Mouse (Mus musculus): ENCODE results near the gene Arhgap9.

The Arhgap9 gene

GRCm38 (mm10) chr10:127322669-127323068, 905 bp downstream of the Arhgap9 start:
- DNase-seq (ENCODE audit: low spot score in 2 of 2), result no peak

GRCm38 (mm10) chr10:127323131-127323855, 1.5 kb downstream of the Arhgap9 start:
- DNase-seq (ENCODE audit: low spot score in 2 of 2), result no peak

DNA sequence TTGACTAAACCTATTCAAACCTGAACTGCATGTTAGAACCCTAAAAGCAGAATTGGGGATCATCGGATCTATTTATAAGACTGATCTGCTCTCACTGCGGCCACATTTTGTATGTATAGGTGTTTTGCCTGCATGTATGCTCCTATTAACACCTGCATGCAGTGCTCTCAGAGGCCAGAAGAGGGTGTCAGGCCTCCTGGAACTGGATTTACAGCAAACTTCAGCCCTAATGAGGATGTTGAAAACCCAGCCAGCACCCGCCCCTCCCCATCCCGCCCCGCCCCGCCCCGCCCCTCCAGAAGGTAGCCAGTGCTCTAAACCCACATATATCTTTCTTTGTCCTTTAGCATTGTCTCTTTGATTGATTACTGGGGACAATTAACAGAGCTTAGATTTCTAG, 2.7 kb downstream of the Arhgap9 start:
- DNase-seq (ENCODE audit: low spot score in 2 of 2), result no peak

- no peak for DNase-seq (ENCODE audit: low spot score in 2 of 2)
These were observed 3.8 kb downstream of the Arhgap9 start for GRCm38 (mm10) chr10:127325454-127326016.

GRCm38 (mm10) chr10:127326017-127326801, 4.4 kb downstream of the Arhgap9 start:
- DNase-seq (ENCODE audit: low spot score in 2 of 2), result peak in 1 of 2 experiments; percentile 15

- peak in 1 of 2 experiments; percentile 14 for DNase-seq (ENCODE audit: low spot score in 2 of 2)
These were observed 5.1 kb downstream of the Arhgap9 start for GRCm38 (mm10) chr10:127326828-127327227.

DNA sequence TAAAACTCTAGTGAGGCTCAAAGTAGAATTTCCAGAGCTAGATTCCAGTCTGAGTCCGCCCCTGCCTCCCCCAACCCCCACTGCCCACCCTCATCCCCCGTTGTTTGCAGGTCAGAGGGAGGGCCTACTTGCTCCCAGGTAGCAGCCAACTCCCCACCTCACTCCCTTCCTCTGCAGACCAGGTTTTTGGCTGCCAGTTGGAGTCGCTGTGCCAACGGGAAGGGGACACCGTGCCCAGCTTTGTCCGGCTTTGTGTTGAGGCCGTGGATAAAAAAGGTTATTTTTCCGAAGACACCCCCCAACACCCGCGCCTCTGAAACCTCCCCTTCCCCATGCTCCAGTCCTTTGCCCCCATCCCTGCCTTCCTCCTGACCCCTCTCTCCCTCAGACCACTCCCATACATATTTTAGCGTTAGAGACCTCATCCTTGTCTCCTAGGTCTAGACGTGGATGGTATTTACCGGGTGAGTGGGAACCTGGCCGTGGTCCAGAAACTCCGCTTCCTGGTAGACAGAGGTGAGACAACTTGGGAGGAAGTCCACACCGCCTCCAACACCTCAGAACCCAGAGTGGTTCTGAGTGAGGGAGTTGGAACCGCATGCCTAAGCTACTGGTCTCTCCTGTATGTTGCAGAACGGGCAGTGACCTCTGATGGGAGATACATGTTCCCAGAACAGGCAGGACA, 5.8 kb downstream of the Arhgap9 start:
- no peak for DNase-seq (ENCODE audit: low spot score in 2 of 2)

- no peak for DNase-seq (ENCODE audit: low spot score in 2 of 2)
These were observed 8.4 kb downstream of the Arhgap9 start for GRCm38 (mm10) chr10:127330212-127330611.

- DNase-seq (ENCODE audit: low spot score in 2 of 2), result no peak
These were observed 10.6 kb downstream of the Arhgap9 start for GRCm38 (mm10) chr10:127332211-127332874.

DNA sequence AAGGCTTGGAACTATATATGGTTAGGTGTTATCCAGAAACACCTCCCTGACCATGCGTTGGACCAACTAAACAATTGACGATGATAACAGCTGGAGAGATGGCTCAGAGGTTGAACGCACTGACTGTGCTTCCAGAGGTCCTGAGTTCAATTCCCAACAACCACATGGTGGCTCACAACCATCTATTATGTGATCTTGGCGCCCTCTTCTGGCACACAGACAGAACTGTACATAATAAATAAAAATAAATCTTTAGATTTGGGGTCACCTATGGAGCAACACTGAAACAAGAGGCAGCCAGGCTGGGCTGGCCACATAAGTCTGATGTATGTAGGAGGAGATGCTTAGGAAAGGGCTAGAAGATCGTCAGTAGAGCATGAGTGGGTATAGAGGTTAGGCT, 11.4 kb downstream of the Arhgap9 start:
- no peak for DNase-seq (ENCODE audit: low spot score in 2 of 2)

- no peak for DNase-seq (ENCODE audit: low spot score in 2 of 2)
These were observed 13.5 kb downstream of the Arhgap9 start for GRCm38 (mm10) chr10:127335271-127335670.

DNA sequence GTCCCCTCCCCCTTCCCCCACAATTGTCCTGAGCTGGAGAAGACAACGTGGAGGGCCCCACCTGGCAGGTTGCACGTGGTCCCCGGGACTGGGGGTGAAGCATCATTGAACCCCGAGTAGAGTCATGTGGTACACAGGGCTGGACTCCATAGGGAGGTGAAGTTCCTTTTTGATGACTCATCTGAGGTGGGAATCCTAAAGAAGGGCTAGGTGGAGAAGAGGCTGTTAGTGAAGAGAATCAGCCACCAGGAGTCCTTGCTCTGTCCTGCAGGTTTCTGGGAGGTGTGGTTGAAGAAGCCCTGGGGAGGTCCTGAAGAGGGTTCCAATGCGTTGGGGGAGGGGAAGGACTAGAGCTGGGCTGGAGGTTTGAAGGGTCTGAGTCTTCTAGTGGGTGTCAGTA, 15.2 kb downstream of the Arhgap9 start:
- DNase-seq (ENCODE audit: low spot score in 2 of 2), result no peak

DNA sequence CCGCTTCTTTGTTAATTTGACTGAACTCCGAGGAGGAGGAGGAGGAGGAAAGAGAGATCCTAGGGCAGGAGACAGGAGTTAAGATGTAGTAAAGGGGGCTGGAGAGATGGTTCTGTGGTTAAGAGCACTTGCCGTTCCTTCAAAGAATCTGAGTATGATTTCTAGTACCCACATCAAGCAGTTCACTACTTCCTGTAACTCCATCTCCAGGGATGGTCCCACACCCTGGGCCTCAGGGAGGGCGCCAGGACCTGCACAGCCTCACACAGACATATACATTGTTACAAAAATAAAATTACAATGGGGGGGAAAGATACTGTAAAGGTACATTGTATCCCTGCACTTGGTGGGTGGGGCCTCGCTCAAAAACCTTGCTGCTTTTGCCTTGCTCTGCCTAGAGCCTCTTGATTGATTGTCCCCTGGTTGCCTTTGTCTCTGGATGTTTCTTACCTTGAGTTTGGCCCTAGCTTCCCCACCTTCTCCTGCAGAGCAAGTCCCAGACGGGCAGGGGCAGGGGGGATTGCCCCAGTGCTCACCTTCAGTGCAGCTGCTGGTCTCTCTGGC, 15.9 kb downstream of the Arhgap9 start:
- no peak for DNase-seq (ENCODE audit: low spot score in 2 of 2)

DNA sequence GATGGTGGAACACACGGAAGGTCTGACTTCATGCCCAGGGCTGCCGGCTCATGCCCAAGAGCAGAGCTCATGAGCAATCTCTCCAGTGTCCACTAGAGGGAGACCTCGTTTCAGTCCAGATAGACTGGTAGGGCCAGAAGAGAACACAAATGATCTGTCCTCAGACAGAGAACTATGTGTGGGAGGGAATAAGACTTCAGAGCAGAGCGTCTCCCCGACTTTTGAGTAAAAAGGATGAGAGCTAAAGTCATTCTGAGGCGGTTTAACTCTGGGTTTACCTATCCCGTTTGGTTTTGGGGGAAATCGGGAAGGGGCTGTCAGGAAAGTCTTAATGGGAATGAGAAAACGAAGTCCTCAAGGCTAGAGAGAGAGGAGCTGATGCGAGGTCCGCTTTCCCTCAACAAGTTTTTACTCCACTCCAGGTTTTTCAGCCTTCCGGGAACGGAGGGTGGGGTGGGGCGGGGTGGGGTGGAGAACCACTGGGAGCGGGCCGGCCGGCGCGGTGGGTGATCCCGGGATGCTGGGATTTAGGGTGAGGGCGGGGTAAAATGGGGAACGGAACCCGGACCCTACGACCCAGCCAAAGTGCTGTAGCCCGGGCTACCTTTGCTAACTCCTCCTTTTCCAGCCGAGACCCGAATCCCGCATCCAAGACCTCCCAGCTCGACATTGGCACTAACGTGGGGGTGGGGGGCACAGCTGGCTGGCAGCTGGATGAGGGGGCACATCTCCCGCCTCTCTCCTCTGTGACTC, 17.3 kb downstream of the Arhgap9 start:
- peak; percentile 72 to 83 for DNase-seq (ENCODE audit: low spot score in 2 of 2)

DNA sequence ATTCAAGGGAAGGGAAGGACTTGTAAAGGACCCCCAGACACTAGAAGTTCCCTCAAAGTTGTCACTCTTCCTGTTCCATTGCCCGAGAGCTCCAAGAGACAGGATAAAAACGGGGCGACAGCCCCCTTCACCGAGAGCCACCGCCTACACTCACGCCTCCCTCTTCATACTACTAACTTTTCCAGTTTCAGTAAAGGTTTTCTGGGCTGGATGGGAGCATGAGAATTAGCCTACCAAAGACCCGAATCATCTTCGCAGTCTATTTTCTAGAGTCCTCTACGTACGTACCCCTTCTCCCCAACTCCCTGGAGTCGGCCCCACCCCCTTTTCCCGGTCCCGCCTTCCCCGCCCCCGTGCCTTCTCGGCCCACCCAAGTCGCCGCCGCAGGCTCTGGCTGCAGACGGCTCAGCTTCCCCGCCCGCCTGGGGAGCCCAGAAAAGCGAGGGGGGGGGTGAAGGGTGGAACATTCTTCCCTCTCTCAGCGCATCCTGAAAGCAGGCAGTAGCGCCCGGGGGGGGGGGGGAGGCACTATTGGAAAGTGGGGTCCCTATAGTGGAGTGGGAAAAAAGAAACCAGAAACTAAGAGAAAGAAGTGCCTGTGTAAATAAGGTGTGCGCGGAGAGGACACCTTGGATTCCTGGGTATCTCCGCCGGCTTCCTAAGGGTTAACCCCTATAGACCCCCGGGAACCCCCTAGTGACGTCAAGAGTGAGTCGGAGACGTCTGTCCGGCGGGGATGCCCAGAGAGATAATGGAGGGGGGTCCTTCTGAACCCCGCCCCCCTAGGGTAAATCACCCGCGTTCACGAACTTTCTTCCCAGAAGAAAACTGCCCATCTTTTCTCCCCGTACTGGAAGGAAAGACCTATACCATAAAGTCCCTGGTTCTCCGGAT, 18.2 kb downstream of the Arhgap9 start:
- peak in 1 of 2 experiments; percentile 23 for DNase-seq (ENCODE audit: low spot score in 2 of 2)

- no peak for DNase-seq (ENCODE audit: low spot score in 2 of 2)
These were observed 19.0 kb downstream of the Arhgap9 start for GRCm38 (mm10) chr10:127340577-127341359.

GRCm38 (mm10) chr10:127341360-127341690, 19.6 kb downstream of the Arhgap9 start:
- DNase-seq (ENCODE audit: low spot score in 2 of 2), result no peak

DNA sequence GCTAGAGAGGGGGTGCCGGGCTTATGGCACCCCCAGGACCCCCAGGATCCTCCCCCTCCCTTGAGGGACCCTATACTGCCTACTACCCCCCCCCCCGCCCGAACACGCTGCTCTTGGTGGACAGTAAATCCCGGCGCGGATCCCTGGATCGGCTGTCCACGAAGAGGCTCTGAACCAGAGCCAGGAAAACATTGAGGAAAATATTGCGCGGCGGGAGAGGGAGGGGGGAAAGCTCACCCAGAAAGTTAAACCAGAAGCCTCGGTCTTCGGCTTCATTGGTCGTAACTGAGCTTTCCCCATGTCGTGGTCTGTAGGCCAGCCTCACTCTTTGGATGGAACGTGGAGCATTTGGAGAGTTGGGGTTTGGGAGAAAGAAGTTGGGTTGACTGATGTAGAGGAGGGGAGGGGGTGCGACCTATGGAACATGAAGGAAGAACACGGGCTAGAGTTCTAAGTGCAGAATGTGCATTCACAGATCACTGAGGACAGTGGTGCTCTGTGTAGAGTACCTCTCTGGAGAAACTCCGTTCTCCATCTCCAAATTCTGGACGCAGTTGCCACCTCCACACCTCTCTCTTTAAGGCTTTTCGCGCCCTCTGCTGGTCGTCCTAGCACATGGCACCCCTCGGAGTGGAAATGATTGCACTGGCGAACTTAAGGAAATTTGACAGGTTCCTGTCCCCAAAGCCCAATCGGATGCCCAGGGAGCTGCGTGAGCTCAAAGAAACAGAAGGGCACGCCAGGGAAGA, 20.3 kb downstream of the Arhgap9 start, which contains the start of gene Gli1:
Gene Gli1, minus strand, starts transcription at position 84 of the 749 bp plus-strand sequence.
- DNase-seq (ENCODE audit: low spot score in 2 of 2), result peak; percentile 80 to 85

All from urinary bladder, postnatal 36 days (tissue).